Comparison of ENCODE assay signal across 11 mouse cellular contexts in genomic region chr3:104963331-104964276, GRCm38 (mm10). TPM values are rescaled to one million over a fixed set of nuclear protein-coding genes. Genes with fewer than 3 reads are reported as not detected.
DNase-seq lines count a peak whose midpoint lies in the region; ATAC-seq lines count a peak whose summit lies in the region.
"Had no signal": no experiment of that assay in that cellular context is flagged by ENCODE, and none has a peak within 500 bp of the region (broad histone marks: within the 10 kb centered on the region; RNA-seq: fewer than 3 reads in every experiment).

No protein-coding gene starts in this region.

- H3K4me2 ChIP-seq in heart, embryonic 15.5 days, result peak overlapping the region; percentile 8; the same call in 1 of the 2 replicates
- H3K4me2 ChIP-seq in neural tube, embryonic 12.5 days (replicated peaks), result peak overlapping the region; percentile 4; the same call in 1 of the 2 replicates
- H3K4me2 ChIP-seq in neural tube, embryonic 15.5 days, result no peak overlapping the region
- H3K4me2 ChIP-seq: hindbrain, embryonic 12.5 days had no signal

- peaks cover 42% of the 10 kb centered on the region for H3K27me3 ChIP-seq in heart, embryonic 15.5 days
- H3K27me3 ChIP-seq in neural tube, embryonic 12.5 days (replicated peaks), result peaks cover 73% of the 10 kb centered on the region
- H3K27me3 ChIP-seq in neural tube, embryonic 15.5 days (replicated peaks), result peaks cover 66% of the 10 kb centered on the region
- H3K27me3 ChIP-seq in limb, embryonic 10.5 days (ENCODE audit: low read depth, poor library complexity, severe bottlenecking), result peaks cover 83% of the 10 kb centered on the region

- no peak overlapping the region for H3K4me3 ChIP-seq in heart, embryonic 15.5 days
- H3K4me3 ChIP-seq in neural tube, embryonic 12.5 days, result no peak overlapping the region
- no peak overlapping the region for H3K4me3 ChIP-seq in neural tube, embryonic 15.5 days (replicated peaks)
- 0 out of 2 replicates have a peak overlapping the region, but pooled peaks have one; percentile 8 for H3K4me3 ChIP-seq in limb, embryonic 10.5 days
- H3K4me3 ChIP-seq: erythroblast, embryonic 14.5 days; hindbrain, embryonic 12.5 days; kidney, embryonic 15.5 days had no signal

- no peaks in the 10 kb centered on the region for H3K9me3 ChIP-seq in heart, embryonic 15.5 days (replicated peaks)
- H3K9me3 ChIP-seq in neural tube, embryonic 12.5 days, result no peaks in the 10 kb centered on the region
- H3K9me3 ChIP-seq in neural tube, embryonic 15.5 days (replicated peaks), result no peaks in the 10 kb centered on the region
- no peaks in the 10 kb centered on the region for H3K9me3 ChIP-seq in limb, embryonic 10.5 days (replicated peaks)
- H3K9me3 ChIP-seq: hindbrain, embryonic 12.5 days; kidney, embryonic 15.5 days had no signal

- peaks cover 33% of the 10 kb centered on the region for H3K4me1 ChIP-seq in heart, embryonic 15.5 days (replicated peaks)
- peaks cover 24% of the 10 kb centered on the region for H3K4me1 ChIP-seq in neural tube, embryonic 12.5 days
- peaks cover 31% of the 10 kb centered on the region for H3K4me1 ChIP-seq in neural tube, embryonic 15.5 days
- H3K4me1 ChIP-seq in limb, embryonic 10.5 days, result peaks cover 86% of the 10 kb centered on the region

- intact Hi-C loops in heart, postnatal 14 days (cut with DNase I), result no loop called here

- no peaks in the 10 kb centered on the region for H3K36me3 ChIP-seq in heart, embryonic 15.5 days
- no peaks in the 10 kb centered on the region for H3K36me3 ChIP-seq in neural tube, embryonic 12.5 days
- H3K36me3 ChIP-seq in neural tube, embryonic 15.5 days, result no peaks in the 10 kb centered on the region
- H3K36me3 ChIP-seq in limb, embryonic 10.5 days, result no peaks in the 10 kb centered on the region
- H3K36me3 ChIP-seq: hindbrain, embryonic 12.5 days; kidney, embryonic 15.5 days had no signal

- H3K9ac ChIP-seq in heart, embryonic 15.5 days, result no peak overlapping the region
- no peak overlapping the region for H3K9ac ChIP-seq in neural tube, embryonic 12.5 days
- no peak overlapping the region for H3K9ac ChIP-seq in neural tube, embryonic 15.5 days (replicated peaks)
- H3K9ac ChIP-seq: hindbrain, embryonic 12.5 days; kidney, embryonic 15.5 days had no signal

- 21% methylated on average over 13 of the region's 13 CpGs for WGBS in heart, embryonic 15.5 days
- 28% methylated on average over 13 of the region's 13 CpGs for WGBS in neural tube, embryonic 12.5 days
- 29% methylated on average over 12 of the region's 13 CpGs for WGBS in neural tube, embryonic 15.5 days
- 23% methylated on average over 13 of the region's 13 CpGs for WGBS in limb, embryonic 10.5 days

- DNase-seq in heart, postnatal 14 days, result no peak
- peak; percentile 43 for DNase-seq in limb, embryonic 10.5 days (ENCODE audit: low spot score)
- no peak for DNase-seq in c-Kit-positive CD71-positive TER-119-positive erythroid progenitor cells, embryonic 14.5 days (ENCODE audit: low spot score)
- DNase-seq: cerebellum, postnatal 36 days had no signal

- H3K27ac ChIP-seq in heart, embryonic 15.5 days, result no peak overlapping the region
- H3K27ac ChIP-seq in neural tube, embryonic 12.5 days, result no peak overlapping the region
- no peak overlapping the region for H3K27ac ChIP-seq in neural tube, embryonic 15.5 days (replicated peaks)
- H3K27ac ChIP-seq in limb, embryonic 10.5 days, result 0 out of 2 replicates have a peak overlapping the region, but pooled peaks have one; percentile 48
- H3K27ac ChIP-seq: hindbrain, embryonic 12.5 days; kidney, embryonic 15.5 days had no signal

- ATAC-seq in heart, embryonic 15.5 days (replicated peaks; ENCODE audit: insufficient number of reproducible peaks, insufficient read depth, low FRiP score, low read depth), result no peak
- no peak for ATAC-seq in neural tube, embryonic 12.5 days (ENCODE audit: low FRiP score, low read depth)
- ATAC-seq in neural tube, embryonic 15.5 days (ENCODE audit: low FRiP score), result no peak
- no peak for ATAC-seq in frontal cortex, adult (ENCODE audit: low TSS enrichment)

RNA-seq across cellular contexts. Expression of gene Wnt2b, which starts 1.9 kb away (rescaled TPM):
- 1.3 and 2.0 TPM in 2 replicates for polyA plus RNA-seq in heart, embryonic 15.5 days (2015; fragmentation: Nextera tagmentation; extraction: Ambion mirVana)
- total RNA-seq in heart, postnatal 14 days (2021), result 1 to 10 TPM; 2.4 to 2.8 TPM
- polyA plus RNA-seq in neural tube, embryonic 12.5 days (2016; fragmentation: Nextera tagmentation; extraction: Ambion mirVana), result 0.70 and 0.72 TPM in 2 replicates
- polyA plus RNA-seq in neural tube, embryonic 15.5 days (2015; fragmentation: Nextera tagmentation; extraction: Ambion mirVana), result 0.78 and 0.88 TPM in 2 replicates
- polyA plus RNA-seq in limb, embryonic 10.5 days (2016; fragmentation: Nextera tagmentation; extraction: Ambion mirVana), result 0.28 and 0.39 TPM in 2 replicates
- polyA plus RNA-seq: erythroblast, embryonic 14.5 days had no signal
